Mouse (Mus musculus): ENCODE results near the gene Polr3e.

- no peak for TF ChIP-seq CTCF (IDR thresholded peaks at IDR 0.05; ENCODE audit: low read depth, low read length)
- TF ChIP-seq POLR2A (IDR thresholded peaks at IDR 0.05; ENCODE audit: extremely low read depth, insufficient read depth, low read length) = no peak
Measured at GRCm38 (mm10) chr7:120963126-120963525, 45.6 kb downstream of the Polr3e start.
